Mouse (Mus musculus) ES-Bruce4 (cell line): Measurements from ENCODE around the gene Icam4.

Source experiments
- CTCF ChIP-seq: IDR thresholded peaks from one replicate; pipeline ENCODE4 v1.8.1; 2011; ENCODE audit warnings: low read depth, low read length
- EP300 ChIP-seq: IDR thresholded peaks from 2 replicates; pipeline ENCODE4 v1.6.1; 2011; ENCODE audit warnings: low read depth, low read length; ENCODE audit not compliant: insufficient read depth
- POLR2A ChIP-seq: IDR thresholded peaks from one replicate; pipeline ENCODE4 v1.8.1; 2011; ENCODE audit warnings: low read length; ENCODE audit not compliant: insufficient read depth

GRCm38 (mm10) chr9:20995069-20995468 is 34.1 kb upstream of the Icam4 start:
- TF ChIP-seq CTCF (no peak), POLR2A (no peak), EP300 (no peak)
